Mouse (Mus musculus): ENCODE results near the gene Enox1.
A peak's percentile ranks its signal among the peaks of the same experiment; 100 is the strongest.

Gene Enox1

DNA sequence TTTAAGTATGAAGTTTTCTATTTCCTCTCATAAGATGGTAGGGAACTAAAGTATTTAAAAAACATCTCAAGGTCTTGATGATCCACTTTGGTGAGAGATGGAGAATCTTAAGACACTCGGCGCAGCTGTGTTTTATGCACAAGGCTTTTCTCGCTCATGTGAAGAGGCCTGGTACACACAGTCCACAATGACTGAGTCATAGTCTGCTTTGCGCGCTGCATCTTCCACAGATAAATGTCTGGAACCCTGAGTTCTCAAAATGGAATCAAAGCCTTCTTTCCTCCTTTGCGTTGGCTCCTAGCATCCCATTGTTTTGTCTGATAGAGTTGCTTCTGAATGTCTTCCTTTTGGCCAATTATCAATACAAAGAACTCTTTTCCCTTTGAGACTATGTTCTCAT is 119.0 kb downstream of the Enox1 start:
- no peak for DNase-seq (ENCODE audit: low read depth)

GRCm38 (mm10) chr14:77279143-77279542 is 122.6 kb downstream of the Enox1 start:
- peak; percentile 14 for DNase-seq (ENCODE audit: low read depth)

- peak; percentile 34 for DNase-seq (ENCODE audit: low read depth)
Measured at GRCm38 (mm10) chr14:77280454-77280853, 123.9 kb downstream of the Enox1 start.

DNA sequence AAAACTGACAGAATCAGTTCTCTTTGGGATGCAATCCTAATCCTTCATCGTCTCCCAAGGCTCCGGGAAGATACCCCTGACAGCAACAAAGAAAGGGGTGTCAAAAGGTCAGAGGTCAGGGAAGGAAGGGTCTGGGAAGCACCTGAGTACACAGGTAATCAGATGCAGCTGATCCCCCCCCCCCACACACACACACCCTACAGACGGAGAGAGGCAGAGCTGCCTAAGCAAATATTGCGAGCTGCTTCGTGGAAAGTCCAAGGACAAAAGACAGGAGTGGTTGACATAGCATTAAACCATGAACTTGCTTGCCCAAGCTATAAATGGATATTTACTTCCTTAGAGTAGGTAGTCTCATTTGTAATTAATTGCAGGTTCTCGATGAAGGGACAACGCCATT is 124.3 kb downstream of the Enox1 start:
- no peak for DNase-seq (ENCODE audit: low read depth)

DNA sequence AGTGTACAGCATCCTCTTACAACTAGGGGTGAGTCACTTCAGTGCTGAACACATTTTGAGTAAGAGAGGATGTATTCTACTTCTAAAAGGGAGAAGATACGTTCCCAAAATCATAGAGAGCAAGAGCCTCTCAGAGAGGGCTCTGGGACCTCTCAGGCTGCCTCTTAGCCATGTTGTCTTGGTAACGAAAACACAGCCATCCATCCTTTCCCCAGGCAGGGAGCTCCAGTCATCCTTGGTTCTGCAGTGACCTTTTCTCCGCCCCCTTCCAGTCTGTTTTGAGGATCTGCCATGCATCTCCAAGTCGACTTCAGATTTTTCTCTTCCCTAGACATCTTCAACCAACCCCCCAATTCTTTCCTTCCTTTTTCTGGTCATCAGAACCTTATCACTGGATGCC is 127.4 kb downstream of the Enox1 start:
- no peak for DNase-seq (ENCODE audit: low read depth)

GRCm38 (mm10) chr14:77285453-77285852 is 128.9 kb downstream of the Enox1 start:
- no peak for DNase-seq (ENCODE audit: low read depth)

- no peak for DNase-seq (ENCODE audit: low read depth)
Measured at GRCm38 (mm10) chr14:77291756-77292155, 135.2 kb downstream of the Enox1 start.

- no peak for DNase-seq (ENCODE audit: low read depth)
Measured at GRCm38 (mm10) chr14:77297039-77297438, 140.5 kb downstream of the Enox1 start.

- DNase-seq (ENCODE audit: low read depth) = no peak
Measured at GRCm38 (mm10) chr14:77298327-77298726, 141.8 kb downstream of the Enox1 start.

DNA sequence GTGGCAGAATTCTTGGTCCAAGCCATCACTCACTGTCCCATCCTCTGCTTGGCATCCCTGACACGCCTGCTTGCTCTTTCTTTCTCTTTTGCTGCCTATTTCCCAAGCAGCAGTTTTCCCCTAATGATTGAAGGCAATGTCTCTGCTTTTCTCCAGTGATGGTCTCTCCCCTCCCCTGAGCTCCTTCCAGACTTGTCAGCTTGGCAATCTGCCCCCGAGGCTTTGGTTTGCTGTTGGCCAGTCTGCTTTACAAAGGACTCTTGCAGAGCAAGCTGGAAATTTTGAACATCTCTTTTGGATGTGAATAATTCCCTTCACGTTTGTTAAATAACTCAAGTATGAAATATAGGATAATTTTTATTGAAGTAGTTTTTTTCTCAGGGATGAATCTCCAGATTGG is 153.0 kb downstream of the Enox1 start:
- DNase-seq (ENCODE audit: low read depth) = no peak

DNA sequence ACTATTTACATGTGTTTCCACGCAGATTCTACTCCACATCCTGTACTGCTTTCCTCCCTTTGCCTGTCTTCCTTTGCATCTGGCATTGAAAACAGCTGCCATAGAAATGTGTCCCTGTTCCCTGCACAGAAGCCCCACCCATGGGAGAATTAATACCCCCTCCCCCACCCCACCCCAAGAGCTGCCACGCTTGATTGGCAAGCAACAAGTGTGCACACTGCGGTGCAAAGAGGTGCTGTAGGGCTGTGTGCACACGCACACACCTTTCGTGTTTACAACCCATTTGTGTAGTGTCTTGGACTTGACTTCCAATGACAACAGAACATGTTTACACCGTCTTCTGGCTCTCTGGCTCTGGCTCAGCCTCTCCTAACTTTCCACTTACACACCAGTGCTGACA is 154.9 kb downstream of the Enox1 start:
- DNase-seq (ENCODE audit: low read depth) = no peak

DNA sequence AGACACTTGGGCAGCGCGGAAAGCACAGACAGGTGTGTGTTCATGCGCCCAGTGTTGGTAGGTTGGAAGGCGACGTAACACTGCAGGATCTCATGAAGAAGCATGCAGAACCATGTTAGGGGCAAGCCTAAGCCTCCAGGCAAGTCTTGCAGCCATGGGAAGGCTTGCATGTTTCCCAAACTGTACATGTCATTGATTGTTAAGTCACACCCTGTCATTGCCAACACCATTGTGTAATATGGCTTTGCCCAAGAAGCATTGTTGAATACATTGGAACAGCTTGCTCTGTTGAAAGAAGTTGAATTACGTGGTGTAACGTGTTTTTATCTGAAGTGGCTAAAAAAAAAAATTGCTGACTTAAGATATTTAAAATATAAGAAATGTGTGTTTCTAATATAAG is 162.8 kb downstream of the Enox1 start:
- no peak for DNase-seq (ENCODE audit: low read depth)

DNA sequence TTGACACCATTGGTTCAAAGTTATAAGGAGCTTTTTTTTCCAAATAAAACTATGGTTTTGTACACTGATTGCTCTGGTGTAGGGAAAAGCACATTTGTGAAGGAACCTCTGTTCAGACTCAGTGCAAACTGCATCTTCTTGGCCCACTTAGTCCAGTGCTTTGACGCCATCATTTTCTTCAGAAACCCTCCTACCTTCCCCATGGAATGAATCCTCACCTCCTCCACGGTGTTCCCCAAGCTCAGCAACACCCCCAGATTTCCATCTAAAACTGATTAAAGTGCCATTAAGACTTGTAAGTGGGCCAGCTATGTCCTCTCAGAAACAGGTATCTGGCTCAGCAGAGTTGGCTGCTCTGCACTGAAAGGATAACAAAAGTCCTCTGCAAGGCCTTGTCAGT is 167.8 kb downstream of the Enox1 start:
- DNase-seq (ENCODE audit: low read depth) = no peak

- no peak for DNase-seq (ENCODE audit: low read depth)
Measured at GRCm38 (mm10) chr14:77327693-77328092, 171.1 kb downstream of the Enox1 start.

DNA sequence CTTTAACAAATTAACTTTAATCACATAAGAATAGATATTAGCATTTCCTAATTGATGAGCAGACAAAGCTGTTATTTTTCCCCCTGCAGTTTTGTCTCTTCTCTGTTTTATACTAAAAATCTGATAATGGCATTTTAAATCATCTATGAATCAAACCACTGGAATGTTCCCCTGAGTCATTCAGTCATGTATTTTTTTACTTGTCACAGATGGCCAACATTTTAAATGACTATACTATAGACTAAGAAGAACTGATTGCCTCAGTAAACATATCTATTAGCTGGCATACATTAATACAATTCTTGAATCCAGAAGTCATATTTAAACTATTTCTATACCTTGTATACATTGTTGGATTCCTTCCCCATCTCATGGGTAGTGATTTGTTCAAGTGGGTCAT is 173.2 kb downstream of the Enox1 start:
- no peak for DNase-seq (ENCODE audit: low read depth)

- peak; percentile 4 for DNase-seq (ENCODE audit: low read depth)
Measured at GRCm38 (mm10) chr14:77343662-77344340, 187.2 kb downstream of the Enox1 start.

DNA sequence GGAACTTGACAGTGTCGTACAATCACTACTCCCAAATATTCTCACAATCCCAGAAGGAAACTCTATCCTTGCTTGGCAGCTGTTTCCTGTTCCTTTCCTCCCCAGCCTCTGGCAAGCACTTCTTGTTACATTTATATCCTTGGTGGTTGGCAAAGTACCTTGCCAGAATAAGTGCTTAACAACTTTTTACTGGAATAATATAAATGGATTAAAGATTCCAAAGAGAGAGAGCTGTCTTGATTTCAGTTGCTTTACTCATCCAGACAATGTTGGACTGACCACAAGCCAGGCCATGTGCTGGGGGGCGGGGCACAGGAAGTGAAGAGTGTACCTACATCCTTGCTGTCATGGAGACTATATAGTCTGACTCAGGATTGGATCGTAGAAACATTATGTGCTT is 189.7 kb downstream of the Enox1 start:
- no peak for DNase-seq (ENCODE audit: low read depth)

- DNase-seq (ENCODE audit: low read depth) = no peak
Measured at GRCm38 (mm10) chr14:77351803-77352352, 195.3 kb downstream of the Enox1 start.

- no peak for DNase-seq (ENCODE audit: low read depth)
Measured at GRCm38 (mm10) chr14:77362662-77363061, 206.1 kb downstream of the Enox1 start.

GRCm38 (mm10) chr14:77368411-77368810 is 211.8 kb downstream of the Enox1 start:
- DNase-seq (ENCODE audit: low read depth) = no peak

DNA sequence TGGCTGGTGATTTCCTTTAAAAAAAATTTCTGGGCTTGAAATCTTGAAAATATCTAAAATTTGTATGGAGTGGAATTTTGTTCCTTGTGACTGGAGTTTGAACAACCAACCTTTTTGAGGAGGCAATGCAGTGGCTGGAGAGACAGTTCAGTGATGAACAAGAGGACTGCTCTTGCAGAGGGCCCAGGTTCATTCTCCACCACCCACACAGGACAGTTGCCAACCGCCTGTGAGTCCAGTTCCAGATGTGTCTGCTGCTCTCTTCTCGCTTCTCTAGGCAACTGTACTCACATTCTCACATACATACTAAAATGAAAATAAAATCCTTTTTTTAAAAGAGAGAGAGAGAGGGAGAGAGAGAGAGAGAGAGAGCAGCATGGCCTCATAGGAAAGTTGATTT is 212.5 kb downstream of the Enox1 start:
- no peak for DNase-seq (ENCODE audit: low read depth)

GRCm38 (mm10) chr14:77370521-77370920 is 214.0 kb downstream of the Enox1 start:
- no peak for DNase-seq (ENCODE audit: low read depth)

DNA sequence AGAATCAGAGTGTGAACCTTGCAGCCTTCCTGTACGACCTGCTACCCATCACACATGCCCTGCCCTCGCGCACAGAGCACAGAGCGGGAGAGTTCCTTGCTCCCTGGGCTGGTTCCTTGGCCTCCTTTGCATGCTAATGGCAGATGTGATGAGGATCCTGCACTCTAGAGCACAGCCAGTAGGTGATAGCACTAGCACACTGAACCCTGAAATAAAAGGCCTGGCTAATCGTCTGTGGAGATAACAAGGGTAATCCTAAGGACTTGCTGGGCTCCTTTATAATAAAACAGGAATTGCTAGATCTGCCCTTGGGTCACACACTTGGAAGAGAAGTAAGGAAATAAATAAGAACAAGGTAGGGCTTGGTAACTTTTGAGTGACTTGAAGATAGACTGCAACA is 215.4 kb downstream of the Enox1 start:
- no peak for DNase-seq (ENCODE audit: low read depth)

DNA sequence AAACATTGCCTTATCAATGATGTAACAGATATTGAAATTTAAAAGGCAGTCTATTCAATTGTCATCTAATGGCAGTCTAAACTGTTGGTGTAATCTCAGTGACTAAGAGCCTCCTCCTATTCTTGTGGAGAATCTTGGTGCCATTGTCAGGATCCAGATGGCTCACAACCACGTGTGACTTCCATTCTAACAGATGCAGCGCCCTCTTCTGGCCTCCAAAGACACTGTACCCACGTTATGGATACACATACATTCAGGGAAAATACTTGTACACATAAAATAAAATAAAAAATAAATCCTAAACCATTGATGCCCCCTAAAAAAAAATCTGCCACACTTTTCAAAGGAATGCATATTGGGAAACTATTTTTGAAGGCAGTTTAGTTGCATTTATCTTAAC is 216.6 kb downstream of the Enox1 start:
- peak; percentile 4 for DNase-seq (ENCODE audit: low read depth)
